Mouse (Mus musculus) granulocyte monocyte progenitor cell, adult 5-6 weeks (primary cell): ENCODE data around the gene Olfr1440. TPM values are rescaled to one million over a fixed set of nuclear protein-coding genes. Genes with fewer than 3 reads are reported as not detected.

Source experiments
- ATAC-seq: replicated peaks from 2 replicates; pipeline ENCODE4 v1.8.0; 2016; ENCODE audit warnings: mild to moderate bottlenecking, moderate TSS enrichment, inconsistent platforms; ENCODE audit not compliant: poor library complexity, severe bottlenecking
- total RNA-seq, 2 experiments: library from RNA; stranded (forward) in 1 of 2; stranded (reverse) in 1 of 2; fragments of 200-712, 200-1000 nt in 1 of 2; fragments of >200 nt in 1 of 2; fragmentation: Nextera tagmentation in 1 of 2; gene quantifications; 2 replicates each; pipeline ENCODE4 v1.2.3; 2014 to 2017

The Olfr1440 gene
- not detected in 2 replicates for total RNA-seq (2014; fragmentation: Nextera tagmentation)
- total RNA-seq (2017) = not detected in 2 replicates

DNA sequence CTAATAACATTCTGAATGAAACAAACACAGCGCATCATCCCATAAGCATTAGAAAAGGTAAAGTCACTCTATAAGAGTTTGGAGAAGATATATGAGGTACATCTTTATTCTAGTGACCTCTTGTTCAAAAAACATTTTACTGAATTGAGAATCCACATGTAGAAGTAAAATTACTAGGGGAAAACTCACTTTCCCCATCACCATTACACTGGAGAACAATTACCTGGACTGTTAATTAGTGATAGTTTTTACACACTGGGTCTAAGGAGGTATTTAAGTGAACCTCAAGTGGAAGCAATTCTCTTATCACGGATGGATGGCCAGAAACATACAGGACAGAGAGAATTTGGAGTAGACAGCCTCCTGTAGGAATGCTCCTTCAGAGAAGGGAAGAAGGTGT is at the start of gene Olfr1440:
Olfr1440 (plus strand) TSS at position 301 of the 400 bp plus-strand sequence.
- ATAC-seq = no peak

DNA sequence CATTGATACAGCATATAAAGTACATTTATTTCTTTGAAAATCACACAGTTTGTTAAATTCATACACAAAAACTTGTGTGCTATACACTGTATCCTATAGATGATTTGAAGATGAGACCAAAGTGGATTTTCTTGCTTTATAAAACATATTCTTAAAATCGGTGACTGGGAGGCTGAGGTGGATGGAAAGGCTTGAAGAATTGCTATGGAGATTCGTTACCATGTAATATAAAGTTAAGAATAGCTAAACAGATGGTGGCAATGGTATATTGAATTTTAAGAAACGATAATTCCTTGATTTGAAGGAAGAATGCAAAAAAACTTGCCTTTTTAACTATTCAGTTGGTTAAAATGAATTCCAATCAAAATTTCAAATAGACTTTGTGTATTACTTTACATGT is 14.1 kb upstream of the Olfr1440 start:
- ATAC-seq = no peak

DNA sequence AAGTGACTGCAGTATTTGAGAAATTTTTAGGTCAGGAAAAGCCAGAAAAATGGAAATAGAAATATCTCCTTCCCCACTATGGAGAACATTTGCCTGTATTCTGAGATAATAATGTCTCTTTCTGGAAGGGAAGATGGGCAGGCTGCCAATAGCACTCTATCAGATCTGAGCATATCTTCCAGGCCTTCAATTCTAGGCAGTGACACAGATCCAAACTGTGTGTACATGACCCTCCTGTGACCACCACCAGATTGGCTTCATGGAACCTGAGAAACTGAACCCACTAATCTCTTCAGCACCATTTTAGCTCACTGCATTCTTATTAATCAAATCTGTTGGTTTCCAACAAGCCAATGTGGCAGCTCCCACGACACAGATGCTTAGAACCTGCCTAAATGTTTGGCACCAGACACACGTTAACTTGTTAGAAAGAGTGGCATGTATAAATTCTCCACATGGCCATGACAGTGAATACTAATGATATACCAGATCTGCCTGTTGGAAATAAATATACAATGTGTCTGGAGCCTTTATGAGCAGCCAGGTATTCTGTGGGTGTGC is 12.5 kb upstream of the Olfr1440 start:
- no peak for ATAC-seq

DNA sequence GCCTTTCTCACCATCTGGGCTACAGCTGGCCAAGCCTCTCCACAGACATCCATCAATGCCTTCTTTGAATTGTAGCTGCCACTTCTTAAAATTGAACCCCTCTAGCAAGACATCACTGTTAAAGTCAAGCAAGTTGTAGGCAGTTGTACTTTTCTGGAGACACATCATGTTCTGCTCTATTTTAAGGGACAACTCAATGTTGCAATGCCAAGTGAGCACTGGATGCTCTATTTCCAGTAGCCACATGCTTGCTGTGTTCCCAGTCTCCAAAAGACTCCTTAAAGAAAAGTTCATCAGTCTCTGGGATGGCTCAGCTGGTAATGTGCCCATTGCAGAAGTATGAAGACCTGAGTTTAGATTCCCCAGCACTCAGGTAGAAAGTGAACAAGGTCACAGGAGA is 26.7 kb downstream of the Olfr1440 start:
- ATAC-seq = no peak

DNA sequence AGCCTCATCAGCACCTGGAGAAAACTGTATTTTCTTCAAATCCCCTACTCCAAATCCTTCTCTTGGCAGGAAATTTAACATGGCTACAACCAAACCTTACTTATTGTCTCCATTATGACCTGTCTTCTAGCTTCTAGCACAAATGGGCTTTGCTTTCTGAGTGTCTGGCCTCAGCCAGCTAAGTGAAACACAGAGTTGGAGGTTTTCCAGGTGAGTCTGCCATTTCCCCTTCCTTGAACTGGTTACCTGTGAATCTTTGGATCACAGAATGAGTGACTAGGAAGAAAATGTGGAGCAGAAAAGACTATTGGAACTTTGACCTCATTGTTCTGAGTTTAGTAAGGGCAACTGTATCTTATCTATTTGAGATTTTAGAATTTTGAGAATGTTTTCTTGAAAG is 30.3 kb downstream of the Olfr1440 start, which contains the start of gene Olfr1441:
Olfr1441 (plus strand) TSS at position 73 of the 400 bp plus-strand sequence.
- ATAC-seq = no peak

GRCm38 (mm10) chr19:12418312-12418711 is 31.2 kb downstream of the Olfr1440 start:
- ATAC-seq = no peak

DNA sequence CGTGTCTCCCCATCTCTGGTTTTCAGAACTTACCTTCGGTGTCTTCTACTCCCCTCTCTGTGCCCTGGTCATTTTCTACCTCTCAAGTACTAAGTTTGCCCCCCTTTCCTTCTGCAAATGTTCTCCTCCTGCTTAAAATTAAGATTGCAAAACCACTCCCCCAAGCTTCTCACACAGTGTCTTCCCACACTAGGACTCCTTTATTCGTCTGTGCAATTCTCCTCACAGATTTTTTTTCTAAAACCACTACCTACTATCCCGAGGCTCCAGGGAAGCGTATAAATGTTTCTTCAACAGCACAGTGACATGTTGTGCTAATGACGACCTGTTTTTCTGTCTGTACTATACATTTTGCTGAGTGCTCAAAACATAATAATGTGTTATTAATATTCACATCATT is 33.5 kb downstream of the Olfr1440 start:
- no peak for ATAC-seq

- ATAC-seq = no peak
These were observed 34.6 kb downstream of the Olfr1440 start for GRCm38 (mm10) chr19:12421680-12422079.

- peak; percentile 74 for ATAC-seq
These were observed 40.0 kb downstream of the Olfr1440 start for GRCm38 (mm10) chr19:12427101-12427500.

- ATAC-seq = no peak
These were observed 40.5 kb downstream of the Olfr1440 start, which contains the start of gene Pfpl for GRCm38 (mm10) chr19:12427605-12428004. Gene Pfpl (plus strand): TSS chr19:12427905.

GRCm38 (mm10) chr19:12433033-12433432 is 46.0 kb downstream of the Olfr1440 start:
- peak; percentile 26 for ATAC-seq

DNA sequence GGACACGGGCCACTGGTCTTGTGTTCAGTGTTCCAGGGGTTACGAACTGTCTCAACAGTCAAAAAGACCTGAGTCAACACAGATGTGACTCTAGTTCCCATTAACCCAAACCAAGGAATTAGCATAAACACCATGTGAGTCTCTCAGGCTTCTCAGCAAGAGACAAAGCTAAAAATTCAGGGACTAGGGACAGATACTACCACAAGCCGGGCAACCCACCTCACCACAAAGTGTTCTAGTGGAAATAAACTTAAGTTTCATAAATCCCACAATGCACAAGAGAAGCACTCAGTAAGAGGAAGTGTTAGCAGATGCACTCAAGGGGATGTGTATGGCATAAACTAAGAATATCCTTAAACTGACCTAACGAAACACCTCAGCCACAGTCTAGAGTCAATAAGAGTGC is 47.9 kb downstream of the Olfr1440 start:
- ATAC-seq = peak; percentile 73

- no peak for ATAC-seq
These were observed 48.9 kb downstream of the Olfr1440 start for GRCm38 (mm10) chr19:12435750-12436524.

DNA sequence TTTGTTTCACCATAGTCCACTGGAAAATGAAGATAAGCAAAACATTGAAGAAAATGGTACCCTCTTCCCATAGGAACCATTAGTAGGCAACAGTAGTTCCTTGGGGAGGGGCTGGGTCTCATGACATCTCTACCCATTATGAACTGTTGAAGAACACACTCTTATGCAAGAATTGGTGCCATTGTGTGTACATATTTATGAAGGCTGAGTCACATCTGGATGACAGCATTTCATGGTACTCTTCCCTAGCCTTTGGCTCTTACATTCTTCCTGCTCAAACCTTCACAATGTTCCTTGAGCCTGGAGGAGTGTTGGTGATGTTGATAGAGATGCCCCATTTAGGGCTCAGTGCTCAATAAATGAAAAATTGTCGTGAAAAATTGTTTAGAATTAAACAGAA is 52.5 kb downstream of the Olfr1440 start:
- ATAC-seq = peak; percentile 22

DNA sequence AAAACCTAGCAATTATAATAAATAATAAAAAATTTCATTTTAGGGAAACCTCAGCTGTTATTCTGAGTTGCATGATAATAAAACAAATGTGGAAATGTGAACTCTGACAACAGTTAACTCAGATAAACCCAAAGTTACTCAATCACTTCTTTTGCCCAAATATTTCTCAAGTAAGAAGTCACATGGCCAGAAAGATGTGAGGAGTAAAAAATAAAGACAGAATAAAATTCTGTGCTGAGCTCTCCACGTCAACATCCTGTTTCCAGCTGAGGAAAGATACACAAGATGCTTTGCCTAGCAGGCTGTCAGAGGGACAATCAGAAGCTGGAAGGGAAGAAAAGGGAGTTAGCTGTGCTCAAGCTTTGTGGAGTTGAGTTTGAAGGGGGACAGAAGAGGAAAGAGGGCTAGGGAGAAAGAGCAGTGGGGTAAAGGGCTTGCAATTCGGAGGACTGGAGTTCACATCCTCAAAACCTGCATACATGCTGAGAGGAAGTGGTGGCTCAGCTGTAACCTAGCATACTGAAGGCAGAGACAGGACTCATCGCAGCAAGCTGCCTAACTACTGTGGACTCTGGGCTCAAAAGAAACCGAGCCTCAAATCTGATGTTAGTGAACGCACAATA is 53.1 kb downstream of the Olfr1440 start:
- ATAC-seq = peak; percentile 64

GRCm38 (mm10) chr19:12442560-12442959 is 55.5 kb downstream of the Olfr1440 start:
- peak; percentile 70 for ATAC-seq

DNA sequence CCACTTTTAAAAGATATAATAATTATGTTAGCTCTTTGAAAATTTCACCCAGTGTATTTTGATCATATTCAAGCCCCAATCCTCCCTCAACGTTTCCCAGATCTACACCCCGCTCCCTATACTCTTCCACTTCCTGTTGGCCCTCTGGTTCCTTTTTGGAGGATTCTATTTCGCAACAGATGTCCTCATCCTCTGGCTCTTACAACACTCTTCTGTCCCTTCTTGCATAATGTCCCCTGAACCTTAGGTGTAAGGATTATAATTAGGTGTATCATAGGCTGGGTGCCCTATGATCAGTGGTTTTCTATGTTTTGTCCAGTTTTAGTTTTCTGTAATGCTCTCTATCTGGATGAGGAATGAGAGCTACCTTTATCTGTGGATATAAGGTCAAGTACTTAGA is 57.9 kb downstream of the Olfr1440 start:
- peak; percentile 85 for ATAC-seq
